Mouse (Mus musculus): ENCODE measurements around the gene Rnf10.
A peak's percentile ranks its signal among the peaks of the same experiment; 100 is the strongest.

Gene Rnf10

GRCm38 (mm10) chr5:115235323-115235771 lies 37.4 kb downstream of the Rnf10 start:
- DNase-seq (ENCODE audit: low read depth, low spot score) = no peak

- DNase-seq (ENCODE audit: low read depth, low spot score) = no peak
Measured at GRCm38 (mm10) chr5:115234519-115234918, 38.2 kb downstream of the Rnf10 start.

DNA sequence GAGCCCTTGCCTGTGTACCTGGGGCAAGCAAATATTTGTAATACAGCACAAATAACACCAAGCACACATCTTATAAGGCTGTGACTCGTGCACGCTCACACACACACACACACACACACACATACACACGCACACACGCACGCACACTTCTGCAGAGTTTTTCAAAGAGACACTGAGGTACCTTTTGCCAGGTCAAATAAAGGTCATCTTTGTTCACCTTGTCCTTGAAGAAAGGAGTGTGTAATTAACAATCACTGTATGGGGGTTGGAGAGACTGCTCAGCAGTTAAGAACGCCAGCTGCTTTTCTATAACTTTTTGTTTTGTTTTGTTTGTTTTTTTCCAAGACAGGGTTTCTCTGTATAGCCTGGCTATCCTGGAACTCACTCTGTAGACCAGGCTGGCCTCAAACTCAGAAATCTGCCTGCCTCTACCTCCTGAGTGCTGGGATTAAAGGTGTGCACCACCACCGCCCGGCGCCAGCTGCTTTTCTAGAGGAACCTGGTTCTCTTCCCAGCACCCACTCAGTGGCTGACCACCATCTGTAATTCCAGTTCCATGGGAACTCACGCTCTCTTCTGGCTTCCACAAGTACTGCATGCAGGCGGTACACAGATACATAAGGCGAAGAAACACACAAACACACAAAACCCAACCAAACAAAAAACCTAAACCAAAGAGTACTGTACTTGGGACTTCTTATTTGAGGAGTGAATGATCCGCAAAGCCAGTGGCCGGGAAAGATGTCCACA lies 39.5 kb downstream of the Rnf10 start:
- no peak for DNase-seq (ENCODE audit: low read depth, low spot score)

DNA sequence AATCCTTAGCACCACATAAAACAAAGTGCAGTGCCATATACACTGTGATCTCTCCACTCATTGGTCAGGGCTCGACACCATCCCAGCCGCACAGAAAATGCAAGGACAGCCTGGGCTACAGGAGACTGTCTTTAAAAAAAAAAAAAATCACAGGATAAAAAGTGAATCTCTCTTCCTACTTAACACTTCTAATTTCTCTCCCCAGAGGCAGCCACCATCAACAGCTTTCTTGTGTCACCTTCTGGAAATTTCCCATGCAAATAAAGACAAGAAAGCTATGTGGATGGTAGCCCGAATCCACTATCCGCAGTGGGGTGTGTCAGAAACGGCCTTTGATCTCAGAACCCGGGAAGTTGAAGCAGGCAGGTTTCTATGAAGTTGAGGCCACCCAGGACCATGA lies 40.2 kb downstream of the Rnf10 start:
- DNase-seq (ENCODE audit: low read depth, low spot score) = no peak

DNA sequence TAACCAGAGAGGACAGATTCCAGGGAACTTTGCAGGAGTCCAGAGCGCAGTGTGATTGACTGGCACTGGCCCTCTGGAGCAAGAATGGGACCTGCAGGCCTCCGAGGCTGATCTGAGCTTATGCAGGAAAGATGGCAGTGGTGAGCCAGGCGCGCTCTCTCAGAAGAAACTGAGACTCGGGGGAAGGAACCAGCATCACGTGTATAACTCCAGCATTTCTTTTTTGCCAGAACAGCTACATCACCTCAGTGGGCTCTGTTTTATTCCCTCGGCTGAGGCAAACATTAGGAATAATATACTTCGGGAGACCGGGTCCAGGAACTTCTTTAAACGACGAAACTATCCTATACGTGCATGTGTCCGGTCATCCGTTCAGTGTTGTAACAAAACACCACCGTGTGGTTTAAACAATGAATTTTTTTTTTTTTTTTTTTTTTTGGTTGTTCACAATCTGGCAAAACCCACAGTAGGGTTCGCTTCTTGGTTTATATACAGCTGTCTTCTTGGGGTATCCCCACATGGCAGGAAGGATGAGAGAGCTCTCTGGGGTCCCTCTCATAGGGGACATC lies 41.1 kb downstream of the Rnf10 start:
- no peak for DNase-seq (ENCODE audit: low read depth, low spot score)

DNA sequence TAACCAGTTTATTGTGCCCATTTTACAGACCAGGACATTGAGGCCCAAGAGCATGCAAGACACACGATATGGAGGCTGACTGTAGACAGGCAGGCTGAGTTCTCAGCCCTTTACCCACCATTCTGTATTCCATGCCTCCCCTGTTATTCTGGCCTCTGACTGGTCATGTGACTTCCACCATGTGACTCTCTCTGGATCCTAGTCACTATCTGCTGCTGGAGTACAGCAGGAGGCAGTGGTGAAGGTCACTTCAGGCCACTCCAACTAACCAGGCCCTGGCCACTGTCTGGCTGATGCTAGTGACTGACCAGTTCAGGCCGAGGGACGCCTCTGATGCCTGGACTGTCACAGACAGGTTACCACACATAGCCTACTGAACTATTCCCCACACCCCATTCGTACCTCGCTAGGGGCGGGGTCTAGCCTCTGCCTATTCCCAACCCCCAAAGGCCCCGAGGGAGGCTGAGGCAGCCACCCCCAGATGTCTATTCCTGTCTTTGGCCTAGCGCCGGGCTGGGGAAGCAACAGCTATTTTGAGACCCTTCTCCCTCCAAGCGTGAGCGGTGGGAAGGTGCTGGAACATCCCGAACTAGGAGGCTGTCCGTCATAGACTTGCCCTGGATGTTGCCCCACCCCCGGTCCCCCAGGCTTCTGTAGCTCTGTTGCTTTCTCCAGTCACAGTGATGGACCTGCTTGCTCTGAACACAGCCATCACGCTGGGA lies 41.7 kb downstream of the Rnf10 start:
- DNase-seq (ENCODE audit: low read depth, low spot score) = no peak

DNA sequence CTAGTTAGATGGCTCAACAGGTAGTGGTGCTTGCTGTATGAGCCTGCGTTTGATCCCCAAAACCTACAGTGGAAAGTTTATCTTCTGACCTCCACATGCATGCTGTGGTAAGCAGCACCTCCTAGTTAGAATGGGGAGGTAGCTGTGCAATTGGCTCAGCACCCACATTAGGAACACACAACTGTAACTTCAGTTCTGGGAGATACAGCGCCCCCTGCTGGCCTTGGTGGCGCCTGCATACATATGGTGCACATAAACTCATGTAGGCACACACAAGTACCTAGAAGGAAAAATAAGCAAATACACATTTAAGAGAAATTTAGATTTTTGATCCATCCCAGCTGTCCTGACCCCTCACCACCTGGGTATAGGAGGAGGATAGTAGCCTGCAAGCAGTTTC lies 50.2 kb downstream of the Rnf10 start:
- DNase-seq (ENCODE audit: low read depth, low spot score) = no peak

GRCm38 (mm10) chr5:115220931-115221640 lies 51.6 kb downstream of the Rnf10 start:
- DNase-seq (ENCODE audit: low read depth, low spot score) = no peak

DNA sequence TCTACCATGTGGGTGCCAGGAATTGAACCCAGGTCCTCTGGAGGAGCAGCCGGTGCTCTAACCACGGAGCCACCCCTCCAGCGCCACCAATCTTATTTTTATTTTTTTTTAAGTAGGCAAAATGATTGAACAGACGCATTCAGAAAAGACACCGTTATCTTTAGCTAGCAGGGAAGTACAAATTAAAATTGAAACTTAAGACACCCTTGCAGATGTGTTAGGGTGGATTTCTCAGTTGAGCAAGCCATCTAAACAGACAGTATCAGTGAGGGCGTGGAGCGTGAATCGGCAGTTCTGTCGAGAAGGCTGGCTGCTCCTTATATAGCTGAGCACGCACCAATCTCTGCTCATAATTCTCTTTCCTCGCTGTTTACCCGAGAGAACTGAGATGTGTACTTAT lies 54.7 kb downstream of the Rnf10 start:
- DNase-seq (ENCODE audit: low read depth, low spot score) = no peak

GRCm38 (mm10) chr5:115215273-115216185 lies 57.2 kb downstream of the Rnf10 start:
- no peak for DNase-seq (ENCODE audit: low read depth, low spot score)

DNA sequence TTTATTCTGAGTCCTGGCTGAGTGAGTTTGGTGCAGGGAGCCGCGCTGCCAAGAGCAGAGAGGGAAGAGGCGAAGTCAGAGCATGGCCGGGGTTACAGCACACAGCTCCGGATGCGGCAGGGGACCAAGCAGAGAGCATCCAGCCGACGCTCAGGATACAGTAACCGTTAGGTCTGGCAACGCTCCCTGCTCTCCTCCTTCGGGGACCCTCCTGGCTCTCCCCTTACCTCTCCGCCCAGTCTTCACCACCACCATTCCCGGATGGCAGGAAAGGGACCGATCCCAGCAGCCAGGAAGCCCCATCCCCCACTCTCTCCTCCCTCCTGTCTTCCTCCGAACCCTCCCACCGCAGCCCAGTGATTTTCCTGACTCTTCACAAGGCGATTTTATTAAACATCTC lies 57.8 kb downstream of the Rnf10 start:
- DNase-seq (ENCODE audit: low read depth, low spot score) = no peak

DNA sequence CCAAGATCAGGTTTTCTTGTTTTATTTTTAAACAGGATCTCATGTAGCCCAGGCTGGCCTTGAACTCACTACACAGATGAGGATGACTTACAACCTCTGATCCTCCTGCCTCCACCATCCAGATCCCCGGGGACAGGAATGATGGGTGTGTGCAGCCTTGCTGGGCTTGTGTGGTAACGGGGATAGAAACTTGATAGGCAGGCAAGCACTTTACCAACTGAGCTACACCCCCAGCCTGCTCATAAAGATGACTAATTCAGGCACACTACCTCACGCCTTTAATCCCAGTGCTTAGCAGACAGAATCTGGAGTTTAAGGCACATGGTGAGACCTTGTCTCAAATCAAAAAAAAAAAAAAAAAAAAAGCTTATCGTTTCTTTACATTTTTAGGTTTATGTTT lies 59.8 kb downstream of the Rnf10 start:
- no peak for DNase-seq (ENCODE audit: low read depth, low spot score)

- no peak for DNase-seq (ENCODE audit: low read depth, low spot score)
Measured at GRCm38 (mm10) chr5:115212451-115212850, 60.2 kb downstream of the Rnf10 start.

DNA sequence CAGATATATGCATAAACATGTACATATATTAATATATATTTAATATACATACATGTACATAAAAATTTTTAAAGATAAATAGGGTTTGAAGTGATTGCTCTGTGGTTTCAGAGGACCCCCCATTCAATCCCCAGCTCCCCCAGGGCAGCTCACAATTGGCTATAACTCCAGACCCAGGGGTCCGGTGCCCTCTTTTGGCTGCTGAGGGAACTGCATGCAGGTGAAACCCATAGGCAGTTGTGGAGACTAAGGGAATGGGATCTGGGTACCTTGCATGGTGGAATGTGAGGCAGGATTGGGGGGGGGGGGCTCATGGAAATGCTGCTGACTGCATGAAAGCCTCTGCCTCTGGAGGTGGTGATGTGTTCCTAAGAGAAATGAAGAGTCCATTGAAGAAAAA lies 62.3 kb downstream of the Rnf10 start:
- peak; percentile 31 for DNase-seq (ENCODE audit: low read depth, low spot score)

DNA sequence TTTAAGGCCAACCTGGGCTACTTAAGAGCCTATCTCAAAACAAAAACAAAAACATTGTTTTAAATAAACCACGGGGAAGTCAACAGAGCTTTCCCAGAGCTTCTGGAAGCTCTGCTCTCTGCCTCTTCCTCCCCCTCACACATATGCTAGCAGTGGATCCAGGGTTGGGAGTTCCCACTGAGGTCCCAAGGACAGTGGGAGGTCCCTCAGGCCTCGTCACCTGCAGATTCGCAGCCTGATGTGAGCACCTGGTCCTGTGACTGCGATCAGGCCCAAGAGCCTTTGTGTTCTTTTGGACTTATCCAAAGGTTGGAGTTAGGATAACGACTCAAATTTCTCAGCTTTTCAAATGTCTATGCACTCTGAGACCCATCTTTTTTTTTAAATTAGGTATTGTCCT lies 64.1 kb downstream of the Rnf10 start:
- no peak for DNase-seq (ENCODE audit: low read depth, low spot score)

GRCm38 (mm10) chr5:115207892-115208291 lies 64.8 kb downstream of the Rnf10 start:
- no peak for DNase-seq (ENCODE audit: low read depth, low spot score)

GRCm38 (mm10) chr5:115207244-115207643 lies 65.5 kb downstream of the Rnf10 start:
- no peak for DNase-seq (ENCODE audit: low read depth, low spot score)

GRCm38 (mm10) chr5:115204562-115205311 lies 68.0 kb downstream of the Rnf10 start:
- DNase-seq (ENCODE audit: low read depth, low spot score) = no peak

- DNase-seq (ENCODE audit: low read depth, low spot score) = no peak
Measured at GRCm38 (mm10) chr5:115203735-115204561, 68.8 kb downstream of the Rnf10 start.

All from c-Kit-negative CD71-positive TER-119-positive erythroid progenitor cells, embryonic 14.5 days (primary cell).